Mouse (Mus musculus) heart, postnatal 25 days (tissue): ENCODE measurements around the gene Ralgapa2. TPM values are rescaled to one million over a fixed set of nuclear protein-coding genes. Genes with fewer than 3 reads are reported as not detected.

Experiments
- DNase-seq: peaks from one replicate; pipeline ENCODE4 v3.0.0; 2022; ENCODE audit warnings: low spot score
- intact Hi-C: fragments of 180-260 bp; cut with DNase I; formaldehyde crosslinking; loops from one replicate; pipeline ENCODE4 v1.15.1; 2025
- total RNA-seq, 2 experiments: library from RNA; stranded (reverse); gene quantifications; 2 replicates each; pipeline ENCODE4 v1.2.3; 2021

Ralgapa2 gene
- 10 to 100 TPM; 40.4 to 46.1 TPM for total RNA-seq

DNA sequence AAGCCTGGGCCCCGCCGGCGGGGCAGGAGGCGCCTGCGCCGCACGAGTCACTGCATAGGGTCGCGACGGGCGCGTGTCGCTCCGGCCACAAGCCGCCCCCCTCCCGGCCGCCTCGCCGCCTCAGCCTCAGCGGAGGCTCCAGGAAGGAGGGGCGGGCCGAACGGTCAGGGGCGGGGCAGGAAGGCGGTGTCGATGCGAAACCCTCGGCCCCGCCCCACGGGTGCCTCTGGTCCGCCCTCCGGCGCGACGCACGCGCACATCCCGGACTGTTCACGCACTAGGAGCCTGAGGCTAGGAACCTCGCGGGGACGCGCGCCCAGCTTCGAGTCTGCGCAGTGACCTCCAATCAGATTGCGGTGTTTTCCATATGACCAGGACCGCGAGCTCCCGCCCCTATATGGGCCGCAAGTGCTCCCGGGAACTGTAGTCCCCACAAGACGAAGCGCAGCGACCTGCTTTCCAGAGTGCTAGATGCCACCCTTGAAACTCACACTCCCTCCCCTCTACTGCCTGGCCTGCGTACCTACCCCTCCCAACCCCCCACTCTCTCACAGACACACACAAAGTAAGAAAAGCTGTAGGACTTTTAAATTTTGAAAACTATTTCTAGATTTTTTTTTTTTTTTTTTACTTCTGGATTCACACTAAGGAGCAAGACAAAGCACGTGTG is at the start of gene Ralgapa2:
Ralgapa2 (minus strand) TSS at position 434 of the 670 bp plus-strand sequence.
- intact Hi-C loops = loop anchor here (10.0 kb wide), 2 partner anchors 343 to 503 kb away; partner anchors contain the start of genes Kiz and Xrn2
- peak; percentile 99 for DNase-seq

DNA sequence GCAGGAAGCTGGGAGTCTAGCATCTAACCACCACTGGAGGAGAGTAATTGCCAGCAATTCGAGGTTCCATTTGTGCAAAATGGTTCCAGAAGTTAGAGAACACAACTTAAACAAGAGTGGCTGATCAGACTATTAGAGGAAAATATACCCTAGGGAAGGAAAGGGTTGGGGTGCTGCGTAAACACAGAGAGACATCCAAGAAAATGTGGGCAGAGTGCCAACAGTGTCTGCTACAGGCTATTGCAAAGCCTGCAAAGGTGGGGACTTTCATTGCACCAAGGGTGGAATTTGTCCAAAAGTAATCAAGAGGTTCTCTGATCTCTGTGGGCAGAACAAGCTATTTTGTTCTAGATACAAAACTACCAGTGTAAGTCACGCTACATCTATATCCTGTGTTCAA is 49.4 kb upstream of the Ralgapa2 start:
- no peak for DNase-seq
- intact Hi-C loops = no loop called here

DNA sequence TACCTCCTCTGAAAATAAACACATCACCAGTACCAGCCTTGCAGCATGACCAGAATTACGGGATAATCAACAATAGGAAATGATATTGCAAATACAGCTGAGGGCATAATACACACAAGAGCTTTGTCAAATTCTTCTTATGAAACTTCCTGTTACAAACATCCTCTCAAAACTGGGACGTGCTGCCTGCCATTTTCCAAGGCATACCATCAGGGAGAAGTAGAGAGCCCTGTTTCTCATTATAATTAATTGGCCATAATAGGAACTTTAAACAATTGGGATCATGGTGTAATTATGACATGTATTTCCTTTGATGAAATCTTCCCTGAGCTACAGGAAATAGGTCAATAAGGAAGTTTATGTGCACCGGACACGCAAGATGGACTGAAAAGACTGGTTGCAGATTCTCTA is 48.5 kb upstream of the Ralgapa2 start:
- no peak for DNase-seq
- intact Hi-C loops = no loop called here

DNA sequence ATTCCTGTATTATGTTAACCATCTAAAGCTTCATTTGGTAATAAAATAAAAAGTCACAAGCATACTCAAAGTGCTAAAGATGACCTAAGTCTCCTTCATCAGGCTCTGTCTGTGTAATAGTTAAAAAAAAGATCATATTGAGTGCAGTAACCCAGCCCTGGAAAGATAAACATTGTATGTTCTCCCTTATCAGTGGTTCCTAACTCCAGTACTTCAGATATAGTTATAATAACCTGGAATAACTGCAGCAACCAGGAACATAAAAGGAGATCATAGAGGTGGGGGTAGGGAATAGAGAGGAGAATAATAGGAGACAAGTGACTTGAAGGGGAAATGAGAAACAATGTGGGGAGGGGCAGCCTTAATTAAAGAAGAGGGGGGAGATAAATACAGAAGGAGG is 44.0 kb upstream of the Ralgapa2 start:
- DNase-seq = no peak
- intact Hi-C loops = no loop called here

DNA sequence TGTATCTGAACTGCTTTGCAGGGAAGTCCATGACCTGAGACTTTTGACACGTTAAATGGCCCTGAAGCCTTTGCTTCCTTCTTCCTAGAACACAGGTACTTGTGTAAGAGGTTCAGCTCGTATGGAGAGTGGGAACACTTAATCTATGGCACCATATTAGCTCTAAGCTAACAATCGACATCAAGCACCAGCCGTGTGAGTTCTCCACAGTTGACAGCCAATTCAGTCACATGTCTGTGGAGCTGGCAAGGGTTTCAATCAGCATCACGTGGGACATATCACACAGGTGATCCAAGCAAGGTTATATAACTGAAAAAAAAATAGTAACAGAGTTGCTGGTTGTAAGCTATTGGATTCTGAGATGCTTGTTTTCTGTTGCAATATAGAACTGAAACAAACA is 43.2 kb upstream of the Ralgapa2 start:
- DNase-seq = no peak
- intact Hi-C loops = no loop called here

DNA sequence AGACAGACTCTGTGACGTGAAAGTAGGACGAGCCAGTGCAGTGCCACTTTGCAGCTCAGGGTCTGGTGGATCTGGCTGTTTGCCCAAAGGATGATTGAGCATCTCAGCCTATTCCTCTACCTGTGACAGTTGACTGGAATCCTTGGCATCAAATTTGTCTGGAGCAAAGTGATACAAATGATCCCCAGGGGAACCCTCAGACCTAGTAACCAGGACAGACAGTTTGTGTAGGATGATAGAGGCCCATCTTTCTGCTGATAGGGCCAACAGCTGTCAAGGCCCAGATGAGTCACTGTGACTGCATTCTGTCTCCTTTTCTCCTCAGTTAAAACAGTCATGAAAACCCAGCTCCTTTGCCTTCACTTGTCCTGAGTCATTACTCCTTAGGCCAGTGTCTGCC is 41.6 kb upstream of the Ralgapa2 start:
- intact Hi-C loops = no loop called here
- no peak for DNase-seq

DNA sequence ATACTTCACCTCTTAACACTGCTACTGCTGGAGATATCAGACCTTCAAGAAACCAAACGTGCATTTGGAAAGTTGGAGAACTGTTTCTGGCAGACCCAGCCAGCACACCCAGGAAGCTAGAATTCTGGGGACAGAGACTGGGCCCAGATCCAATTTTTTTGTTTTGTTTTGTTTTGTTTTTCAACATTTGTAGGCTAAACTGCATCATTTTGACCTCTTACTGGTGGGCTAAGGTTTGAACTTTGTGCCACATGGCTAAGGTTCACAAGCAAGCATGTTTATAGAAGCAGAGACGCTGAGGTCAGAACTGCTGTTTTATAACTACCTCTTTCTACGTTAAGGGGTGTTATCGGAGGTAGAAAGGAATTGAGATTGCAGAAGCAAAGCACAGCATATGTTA is 39.7 kb upstream of the Ralgapa2 start:
- intact Hi-C loops = no loop called here
- DNase-seq = no peak

DNA sequence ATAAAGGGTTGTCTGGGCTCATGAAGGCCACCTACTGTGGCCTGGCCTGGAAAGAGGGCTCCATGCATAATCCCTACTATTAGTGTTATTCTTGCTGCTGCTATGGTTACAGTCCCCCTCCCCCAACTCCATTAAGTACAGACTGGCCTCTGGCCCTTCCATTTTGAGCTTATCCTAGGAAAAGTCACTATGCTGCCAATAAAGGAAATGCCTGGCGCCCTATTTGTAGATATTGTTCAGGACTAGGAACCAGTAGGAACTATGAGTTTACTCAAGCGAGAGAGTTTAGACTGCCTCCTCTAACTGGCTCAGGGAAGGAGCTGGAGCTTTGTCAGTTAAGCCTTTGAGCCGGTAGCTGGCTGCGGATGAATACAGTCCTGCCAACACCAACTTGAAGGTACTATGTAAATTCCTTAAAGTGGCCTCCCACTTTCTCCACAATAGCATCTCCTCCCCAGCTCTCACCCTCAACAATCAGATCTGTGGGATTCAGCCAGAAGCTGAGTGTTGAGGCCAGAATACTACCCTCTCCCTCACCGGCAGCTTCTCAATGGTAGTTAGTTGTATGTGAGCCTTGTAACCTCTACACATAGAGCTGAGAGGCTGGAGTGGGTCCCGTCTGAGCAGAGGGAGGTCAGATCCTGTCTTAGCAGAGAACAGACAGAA is 37.1 kb upstream of the Ralgapa2 start:
- intact Hi-C loops = no loop called here
- DNase-seq = no peak

DNA sequence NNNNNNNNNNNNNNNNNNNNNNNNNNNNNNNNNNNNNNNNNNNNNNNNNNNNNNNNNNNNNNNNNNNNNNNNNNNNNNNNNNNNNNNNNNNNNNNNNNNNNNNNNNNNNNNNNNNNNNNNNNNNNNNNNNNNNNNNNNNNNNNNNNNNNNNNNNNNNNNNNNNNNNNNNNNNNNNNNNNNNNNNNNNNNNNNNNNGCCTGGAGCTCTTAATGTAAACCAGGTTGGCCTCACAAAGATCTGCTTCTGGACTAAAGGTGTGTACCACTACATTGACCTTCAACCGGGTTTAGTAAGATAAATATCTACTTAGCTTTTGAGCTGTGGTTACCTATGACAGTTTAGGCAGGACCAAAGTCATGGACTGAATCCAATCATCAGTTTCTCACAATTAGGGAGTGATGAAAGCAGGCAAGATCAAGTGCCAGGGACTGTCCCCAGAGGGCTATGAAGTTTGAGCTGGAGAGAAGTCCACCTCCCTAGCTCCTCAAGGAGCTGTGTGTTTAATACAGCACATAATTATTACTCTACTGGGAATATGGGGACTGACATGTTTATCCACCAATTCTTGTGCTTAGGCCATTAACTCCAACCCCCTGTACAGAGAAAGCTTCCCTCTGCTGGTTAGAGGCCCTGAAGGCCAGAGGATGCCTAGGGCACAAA is 32.1 kb upstream of the Ralgapa2 start:
- no peak for DNase-seq
- intact Hi-C loops = no loop called here

DNA sequence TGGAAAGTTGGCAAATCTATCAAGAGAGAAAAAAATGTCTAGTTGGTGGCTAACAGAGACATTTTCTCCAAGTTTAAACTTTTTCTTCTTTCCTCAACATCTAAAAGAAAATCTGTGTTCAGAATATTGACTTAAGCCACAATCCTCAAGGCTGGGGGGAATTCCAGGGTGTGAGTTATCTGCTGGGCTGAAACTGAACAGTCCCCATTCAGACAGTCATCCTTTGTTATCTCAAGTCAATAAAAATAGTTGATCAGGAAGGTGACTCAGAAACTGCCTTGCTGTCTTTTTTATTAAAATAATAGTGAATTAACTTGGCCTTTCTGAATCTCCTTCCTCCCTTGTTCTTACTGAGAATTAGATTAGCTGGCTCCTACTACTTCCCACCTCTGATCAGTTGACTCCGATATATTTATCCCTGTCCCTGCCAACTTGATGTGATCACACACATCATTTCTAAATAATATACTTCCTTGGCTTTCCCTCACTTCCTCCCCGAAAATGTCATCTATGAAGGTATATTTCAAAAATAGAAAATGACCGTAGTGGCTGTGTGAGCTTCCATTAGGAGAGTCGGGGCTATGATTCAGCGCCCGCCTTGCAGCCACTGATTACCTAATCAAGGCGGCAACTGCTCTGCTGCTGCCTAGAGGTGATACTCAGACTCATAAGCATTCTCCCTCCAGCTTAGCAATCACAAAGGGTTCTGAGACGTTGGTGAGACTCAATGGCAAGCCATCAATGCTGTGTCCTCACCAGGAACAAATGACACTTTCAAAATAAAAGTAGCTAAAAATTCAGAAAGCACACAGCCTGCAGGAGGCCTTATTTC is 21.2 kb upstream of the Ralgapa2 start:
- no peak for DNase-seq

DNA sequence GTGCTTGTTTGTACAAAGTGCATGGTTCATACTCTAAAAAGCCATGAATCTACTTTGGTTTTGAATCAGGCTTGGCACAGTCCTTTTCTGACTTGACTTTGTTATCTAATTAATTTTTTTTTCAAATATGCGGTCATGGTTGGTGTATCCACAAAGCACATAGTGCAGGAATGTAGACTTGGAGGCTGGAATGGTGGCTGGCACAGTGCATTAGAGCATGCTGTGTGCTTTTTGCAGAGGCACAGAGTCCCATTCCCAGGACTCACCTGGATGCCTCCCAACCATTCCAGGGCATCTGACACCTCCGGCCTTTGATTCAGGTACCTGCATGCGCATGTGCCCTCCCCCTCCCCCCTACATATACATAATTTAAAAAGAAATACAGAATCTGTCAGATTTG is 20.3 kb upstream of the Ralgapa2 start:
- intact Hi-C loops = no loop called here
- no peak for DNase-seq

More for the DNA sequence above, 21.2 kb upstream of the Ralgapa2 start:
- intact Hi-C loops = no loop called here

DNA sequence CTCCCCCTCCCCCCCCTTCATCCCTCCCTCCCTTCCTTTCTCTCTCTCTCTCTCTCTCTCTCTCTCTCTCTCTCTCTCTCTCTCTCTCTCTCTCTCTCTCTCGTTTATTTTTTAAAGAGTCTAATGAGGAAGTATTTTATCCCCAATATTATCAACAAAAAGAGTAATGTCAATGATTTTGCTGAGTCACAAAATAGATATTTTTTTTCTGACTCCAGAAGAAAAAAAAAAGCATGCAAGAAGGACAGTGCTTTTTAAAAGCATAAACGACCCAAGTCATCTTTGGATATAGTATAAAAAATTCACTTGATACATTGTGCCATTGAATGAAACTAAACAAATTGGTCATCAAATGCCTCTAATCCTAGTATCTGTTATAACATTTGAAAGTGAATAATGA is 13.3 kb upstream of the Ralgapa2 start:
- DNase-seq = no peak
- intact Hi-C loops = no loop called here

DNA sequence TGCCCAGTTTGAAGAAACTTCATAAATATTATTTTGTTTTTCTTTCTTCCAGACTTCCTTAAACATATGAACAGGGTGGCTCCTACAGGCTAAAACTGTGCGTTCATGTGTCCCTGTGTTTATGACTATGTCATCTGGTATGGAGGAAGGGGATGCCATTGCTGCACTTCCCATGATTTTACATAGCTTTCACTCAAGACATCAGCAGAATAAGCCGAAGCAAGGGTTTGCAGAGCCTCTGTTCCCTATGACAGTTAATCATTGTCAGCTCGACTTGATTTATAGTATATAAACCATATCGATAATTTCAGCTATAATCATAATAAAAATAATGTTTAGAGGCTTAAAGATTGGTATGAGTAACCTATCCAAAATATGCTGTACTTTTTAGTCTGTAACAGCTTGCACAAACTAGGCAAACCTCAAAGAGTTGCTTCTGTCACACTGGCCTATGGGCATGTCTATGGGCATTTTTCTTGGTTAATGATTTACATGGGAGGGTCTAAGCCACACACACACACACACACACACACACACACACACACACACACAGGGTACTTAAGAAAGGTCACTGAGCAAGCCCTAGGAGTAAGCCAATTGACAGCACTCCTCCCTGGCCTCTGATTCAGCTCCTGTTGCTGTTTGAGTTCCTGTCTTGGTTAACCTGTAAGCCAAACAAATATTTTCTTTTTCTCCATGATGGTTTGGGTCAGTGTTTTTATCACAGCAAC is 12.7 kb upstream of the Ralgapa2 start:
- no peak for DNase-seq
- intact Hi-C loops = no loop called here

DNA sequence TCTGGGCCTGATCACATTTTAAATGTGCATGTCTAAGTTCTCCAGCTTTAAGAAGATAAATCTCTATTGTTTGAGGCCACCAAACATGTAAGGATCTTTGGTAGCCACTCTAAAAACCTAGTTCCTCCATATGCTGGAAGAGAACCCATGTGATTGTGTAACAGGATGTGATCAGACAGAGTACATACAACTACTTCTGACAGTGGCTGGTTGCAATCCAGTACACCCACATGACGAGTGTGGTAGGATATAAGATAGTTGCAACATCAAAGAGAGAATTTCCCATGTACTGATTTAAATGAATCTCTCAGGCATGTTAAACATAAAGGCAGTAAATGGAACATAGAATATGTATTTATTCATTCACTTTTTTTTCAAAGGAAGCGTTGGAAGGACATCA is 4.8 kb upstream of the Ralgapa2 start:
- intact Hi-C loops = loop anchor here (10.0 kb wide), 2 partner anchors 338 to 498 kb away; partner anchors contain the start of genes Kiz and Xrn2
- DNase-seq = no peak

DNA sequence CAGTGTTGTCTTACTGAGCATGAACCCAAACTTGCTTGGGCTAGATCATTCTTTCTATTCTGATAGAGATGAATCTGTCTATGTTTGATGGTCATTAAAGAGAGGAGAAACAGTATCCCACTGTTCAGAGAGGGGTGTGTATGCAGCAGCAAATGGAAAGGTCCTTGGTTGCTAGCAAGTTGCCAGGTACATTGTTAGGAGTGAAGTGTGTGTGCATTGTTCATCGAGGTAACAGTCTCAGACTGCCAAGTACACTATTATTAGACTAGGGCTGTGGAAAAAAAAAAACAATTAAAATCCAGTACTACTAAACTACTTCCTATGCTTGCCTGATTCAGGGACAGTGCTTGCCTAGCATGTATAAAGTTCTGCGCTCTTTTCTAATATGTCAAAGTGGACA is 2.9 kb upstream of the Ralgapa2 start:
- intact Hi-C loops = loop anchor here (10.0 kb wide), 2 partner anchors 340 to 500 kb away; partner anchors contain the start of genes Kiz and Xrn2
- no peak for DNase-seq

DNA sequence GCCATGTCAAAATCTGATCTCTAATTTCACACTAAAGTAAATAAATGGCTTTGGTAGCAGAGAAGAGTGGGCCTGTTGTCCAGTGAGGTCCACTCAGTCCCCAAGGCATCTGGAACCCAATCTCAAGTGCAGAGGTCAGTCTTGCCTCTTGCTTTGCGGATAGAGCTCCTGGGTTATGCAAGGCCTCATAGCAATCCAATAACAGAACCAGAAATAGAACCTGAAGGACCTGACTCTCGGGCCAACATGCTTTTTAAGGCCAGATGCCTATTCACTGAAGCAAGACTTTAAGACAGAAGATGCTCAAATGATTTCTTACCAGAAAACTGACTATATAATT is 407 bp upstream of the Ralgapa2 start:
- DNase-seq = no peak
- intact Hi-C loops = loop anchor here (10.0 kb wide), 2 partner anchors 342 to 502 kb away; partner anchors contain the start of genes Kiz and Xrn2

DNA sequence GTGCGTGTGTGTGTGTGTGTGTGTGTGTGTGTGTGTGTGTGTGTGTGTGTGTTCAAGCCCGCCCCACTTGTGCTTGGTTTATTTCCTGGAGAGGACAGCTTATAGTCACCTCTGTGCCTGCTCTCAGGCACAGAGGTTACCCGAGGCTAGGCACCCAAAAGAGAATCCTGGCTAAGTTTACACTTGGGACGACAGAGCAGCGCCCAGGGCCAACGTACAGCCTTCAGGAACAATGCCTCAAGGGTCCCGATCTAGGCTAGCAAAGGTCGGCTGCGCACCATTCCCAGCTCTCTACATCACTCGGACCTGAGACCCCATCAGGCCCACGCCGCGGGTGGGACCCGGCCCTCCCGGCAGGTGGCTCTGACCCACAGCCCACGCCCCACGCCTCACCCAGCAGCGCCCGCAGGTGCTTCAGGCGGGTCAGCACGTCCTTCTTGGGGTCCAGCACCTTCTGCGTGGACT is 711 bp downstream of the Ralgapa2 start:
- DNase-seq = no peak
- intact Hi-C loops = loop anchor here (10.0 kb wide), 2 partner anchors 343 to 503 kb away; partner anchors contain the start of genes Kiz and Xrn2

DNA sequence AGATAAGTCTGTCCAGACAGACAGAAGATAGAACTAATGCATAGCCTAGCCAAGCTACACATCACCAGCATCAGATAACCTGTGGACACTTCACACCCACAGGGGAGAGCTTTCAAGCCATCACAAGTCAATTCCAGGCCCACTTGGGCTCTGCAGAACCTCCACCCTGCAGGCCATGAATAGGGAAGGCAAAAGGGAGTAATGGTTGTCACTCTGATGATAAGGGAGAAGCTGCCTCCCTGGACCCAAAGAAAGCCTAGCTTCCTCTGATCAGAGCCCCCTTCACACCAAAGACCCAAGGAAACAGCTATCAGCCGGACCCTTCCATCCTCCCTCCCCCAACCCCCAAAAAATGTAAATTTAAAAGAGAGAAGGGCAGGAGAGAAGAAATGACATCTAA is 1.4 kb downstream of the Ralgapa2 start:
- intact Hi-C loops = loop anchor here (10.0 kb wide), 2 partner anchors 344 to 504 kb away; partner anchors contain the start of genes Kiz and Xrn2
- no peak for DNase-seq

DNA sequence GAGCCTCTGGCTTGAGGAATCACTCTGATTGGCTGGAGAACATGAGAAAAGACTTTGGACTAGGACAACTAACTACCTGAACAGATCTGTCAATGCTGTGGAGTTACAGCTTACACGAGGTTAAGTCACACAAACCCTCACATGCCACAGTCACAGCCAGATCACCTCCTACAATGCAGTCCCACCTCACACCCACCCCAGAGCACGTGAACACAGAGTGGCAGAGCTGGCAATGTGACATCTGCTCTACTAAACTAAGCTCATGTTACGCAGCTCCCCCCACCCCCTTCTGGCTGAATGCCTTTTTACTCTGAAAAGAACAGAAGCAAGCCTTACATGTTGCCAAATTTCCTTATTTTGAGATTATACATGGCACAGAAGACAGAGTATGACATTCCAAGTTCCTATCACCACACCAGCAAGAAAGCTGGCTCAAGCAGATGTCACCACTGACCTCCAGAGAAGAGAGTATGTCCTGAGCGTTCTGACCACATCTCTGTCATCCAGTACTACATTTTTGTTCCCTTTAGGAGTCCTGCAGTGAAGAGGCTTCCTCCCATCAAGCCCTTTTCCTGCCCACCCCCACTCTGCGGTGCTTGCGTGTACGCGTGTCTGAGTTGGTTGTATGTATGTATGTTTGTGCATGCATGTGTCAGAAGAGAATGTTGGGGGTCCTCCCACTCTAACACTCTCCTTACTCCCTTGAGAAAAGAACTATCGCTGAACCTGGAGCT is 9.4 kb downstream of the Ralgapa2 start:
- peak; percentile 23 for DNase-seq

More for the DNA sequence above, 9.4 kb downstream of the Ralgapa2 start:
- intact Hi-C loops = no loop called here
